Mouse (Mus musculus) large intestine, adult 2 months (tissue): ENCODE measurements at regions not wholly inside any gene's neighbourhood (a gene's known extent, or its start where the extent isn't known, plus 50 kb on each side); places are given as distances from the start of the nearest gene placed in this dataset.

ENCODE experiments used
- DNase-seq: peaks from one replicate; pipeline ENCODE4 v3.0.0-alpha.2; 2012; ENCODE audit warnings: low read depth, low spot score
- WGBS: fragments of 180-500 bp; shearing (Covaris S2); methylation state at CpG from one replicate; pipeline ENCODE4 v1.1.7; 2018; 5-methylcytosine and 5-hydroxymethylcytosine counted together

DNA sequence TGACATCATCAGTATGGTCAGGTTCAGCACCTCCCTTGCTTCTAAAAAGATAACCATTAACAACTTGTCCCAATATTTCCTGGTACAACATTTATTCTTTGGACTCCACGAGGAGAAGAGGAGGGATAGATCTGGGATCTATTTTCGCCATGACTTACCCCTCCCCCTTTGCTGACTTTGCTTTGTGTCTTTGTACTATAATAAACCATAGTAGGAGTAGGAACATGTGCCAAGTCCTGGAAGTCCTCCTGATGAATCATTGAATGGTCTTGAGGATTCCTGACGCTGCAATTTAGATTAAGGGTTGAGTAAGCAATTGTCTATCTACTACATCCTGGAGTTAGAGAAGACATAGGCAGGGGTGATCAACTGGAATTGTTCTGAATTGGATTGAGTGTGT, 71.2 kb downstream of the Rbm11 start:
- WGBS = 44% methylated on average over 3 of the region's 3 CpGs
- no peak for DNase-seq

DNA sequence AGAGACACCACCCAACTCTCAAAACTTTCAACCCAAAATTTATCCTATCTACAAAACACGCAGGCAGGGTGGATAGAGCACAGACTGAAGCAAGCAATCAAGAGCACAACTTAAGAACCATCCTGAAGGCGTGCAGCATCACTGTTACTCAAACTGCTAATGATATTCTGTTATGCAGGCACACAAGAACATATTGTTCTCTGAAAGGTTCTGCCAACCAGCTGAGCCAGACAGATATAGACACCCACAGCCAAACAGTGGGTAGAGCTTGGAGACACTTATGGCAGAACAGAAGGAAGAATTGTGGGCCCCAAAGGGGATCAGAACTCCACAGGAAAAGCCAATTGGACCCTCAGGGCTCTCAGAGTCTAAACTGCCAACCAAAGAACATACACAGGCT, 74.9 kb downstream of the Rbm11 start:
- WGBS = 86% methylated on average over 2 of the region's 2 CpGs
- no peak for DNase-seq

DNA sequence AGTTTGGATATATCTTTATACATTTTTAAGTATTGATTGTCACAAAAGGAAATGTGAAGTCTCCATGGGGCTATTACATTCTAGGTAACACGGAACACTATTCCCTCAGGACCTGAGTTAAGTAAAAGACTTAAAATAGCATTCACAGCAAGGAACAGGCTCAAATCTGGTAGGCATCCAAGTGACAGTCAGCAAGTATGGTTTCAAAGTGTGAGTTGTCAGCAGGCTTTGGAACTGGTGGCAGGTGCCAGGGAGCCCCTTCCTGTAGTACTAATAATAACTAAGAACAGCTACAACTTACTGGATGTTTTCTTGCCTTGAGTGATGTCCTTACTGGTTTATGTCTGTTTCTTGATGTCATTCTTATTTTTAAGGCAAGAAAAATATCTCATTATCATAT, 79.5 kb downstream of the Rbm11 start:
- WGBS = 82% methylated on average over 1 of the region's 1 CpGs
- DNase-seq = no peak

DNA sequence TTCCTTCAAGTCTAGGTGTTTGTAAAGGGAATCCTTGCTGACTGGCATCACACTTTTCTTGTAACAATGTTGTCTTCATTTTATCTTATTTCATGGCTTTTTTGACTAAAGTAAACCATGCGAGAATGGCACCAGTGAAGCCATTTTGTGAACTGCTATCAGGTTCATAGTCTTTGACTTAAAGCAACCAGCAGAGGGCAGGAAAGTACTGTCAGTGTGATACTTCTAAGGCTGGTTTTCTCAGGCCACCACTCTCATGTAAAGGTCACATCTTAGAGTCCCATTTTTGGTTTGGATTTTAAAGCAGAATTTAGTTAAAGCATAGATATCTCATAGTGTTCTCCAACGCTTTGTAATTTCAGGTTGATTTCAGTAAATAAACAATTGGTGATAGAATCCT, 83.2 kb downstream of the Rbm11 start:
- DNase-seq = peak; percentile 18
- 46% methylated on average over 2 of the region's 2 CpGs for WGBS

DNA sequence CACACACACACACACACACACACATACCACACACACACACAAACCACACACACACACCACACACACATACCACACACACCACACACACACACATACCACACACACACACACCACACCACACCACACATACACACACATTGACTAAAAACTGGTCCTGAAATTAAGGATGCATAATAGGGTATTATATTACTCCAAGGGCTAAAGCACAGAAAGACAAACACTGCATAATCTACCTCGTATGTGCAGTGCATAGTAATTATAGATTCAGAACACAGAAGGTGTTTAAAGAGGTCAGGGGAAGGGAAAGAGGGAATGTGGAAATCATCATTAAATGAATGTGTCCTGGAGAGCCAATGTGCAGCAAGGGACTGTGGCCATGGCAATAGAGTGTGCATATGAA, 84.5 kb downstream of the Rbm11 start:
- DNase-seq = no peak
- 21% methylated on average over 1 of the region's 1 CpGs for WGBS
